Mouse (Mus musculus): ENCODE measurements around the gene Khk. TPM values are rescaled to one million over a fixed set of nuclear protein-coding genes. Genes with fewer than 3 reads are reported as not detected.

Gene Khk
- total RNA-seq, 2 experiments from 2014 or later = 37.5 to 64.9 TPM

DNA sequence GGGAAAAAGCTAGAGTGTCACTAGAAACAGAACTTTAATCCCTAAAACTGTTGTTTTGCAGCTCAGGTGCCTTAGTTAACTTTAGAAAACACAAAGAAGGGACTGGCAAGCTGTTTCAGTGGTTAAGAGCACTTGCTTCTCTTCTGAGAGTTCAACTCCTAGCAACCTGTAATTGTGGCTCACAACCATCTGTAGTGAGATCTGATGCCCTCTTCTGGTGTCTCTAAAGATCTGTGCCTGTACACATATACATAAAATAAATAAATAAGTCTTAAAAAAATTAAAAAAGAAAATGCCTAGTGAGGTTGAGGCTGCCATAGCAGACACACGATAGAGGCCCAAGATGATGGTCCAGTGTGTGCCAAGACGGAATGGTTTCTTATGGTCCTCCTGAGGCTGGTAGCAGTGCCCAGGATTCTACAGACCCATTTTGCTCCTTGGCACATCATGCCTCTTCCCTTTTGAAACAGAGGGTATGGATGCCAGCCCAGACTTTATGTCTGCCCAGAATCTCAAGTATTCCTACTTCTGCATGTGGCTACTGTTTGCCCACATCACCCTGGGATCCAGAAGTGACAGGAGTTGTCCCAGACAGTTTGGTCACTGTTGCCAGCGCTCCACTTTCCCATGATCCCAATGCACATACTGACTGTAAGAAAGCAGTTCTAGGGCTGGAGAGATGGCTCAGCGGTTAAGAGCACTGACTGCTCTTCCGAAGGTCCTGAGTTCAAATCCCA lies 13.7 kb downstream of the Khk start:
- DNase-seq = no peak

DNA sequence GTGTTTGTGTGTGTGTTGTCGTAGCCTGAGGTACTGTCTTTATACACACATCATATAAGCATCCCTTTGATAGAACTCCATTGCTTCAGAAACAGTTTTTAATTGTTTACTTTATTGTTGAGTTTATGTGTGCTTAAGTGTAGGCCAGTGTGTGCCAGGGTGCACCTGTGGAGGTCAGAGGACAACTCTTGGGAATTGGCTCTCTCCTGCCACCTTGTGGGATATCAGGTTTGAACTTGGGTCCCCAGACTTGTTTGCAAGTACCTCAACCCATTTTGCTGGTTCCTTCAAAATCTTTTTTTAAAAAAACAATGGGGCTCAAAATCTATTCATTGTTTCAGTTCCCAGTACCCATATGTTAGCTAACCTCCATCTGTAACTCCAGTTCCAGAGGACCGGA lies 21.8 kb downstream of the Khk start:
- no peak for DNase-seq

DNA sequence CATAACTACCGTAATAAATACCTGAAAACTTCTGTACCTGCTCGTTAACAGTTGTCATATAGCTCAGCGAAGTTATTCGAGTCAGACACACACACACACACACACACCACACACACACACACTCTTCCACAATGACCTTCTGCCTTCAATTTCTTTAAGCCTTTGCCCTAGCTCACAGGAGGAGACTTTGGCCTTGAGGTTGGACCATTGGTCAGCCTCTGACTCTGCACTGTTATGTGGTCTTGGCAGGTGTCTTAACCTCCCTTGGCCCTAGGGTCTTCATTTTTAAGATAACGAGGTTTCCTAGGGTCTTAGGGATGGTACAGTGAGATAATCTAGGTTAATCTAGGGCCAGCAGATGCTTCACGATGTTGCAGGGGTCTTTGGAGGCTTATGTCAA lies 23.1 kb downstream of the Khk start:
- no peak for DNase-seq

DNA sequence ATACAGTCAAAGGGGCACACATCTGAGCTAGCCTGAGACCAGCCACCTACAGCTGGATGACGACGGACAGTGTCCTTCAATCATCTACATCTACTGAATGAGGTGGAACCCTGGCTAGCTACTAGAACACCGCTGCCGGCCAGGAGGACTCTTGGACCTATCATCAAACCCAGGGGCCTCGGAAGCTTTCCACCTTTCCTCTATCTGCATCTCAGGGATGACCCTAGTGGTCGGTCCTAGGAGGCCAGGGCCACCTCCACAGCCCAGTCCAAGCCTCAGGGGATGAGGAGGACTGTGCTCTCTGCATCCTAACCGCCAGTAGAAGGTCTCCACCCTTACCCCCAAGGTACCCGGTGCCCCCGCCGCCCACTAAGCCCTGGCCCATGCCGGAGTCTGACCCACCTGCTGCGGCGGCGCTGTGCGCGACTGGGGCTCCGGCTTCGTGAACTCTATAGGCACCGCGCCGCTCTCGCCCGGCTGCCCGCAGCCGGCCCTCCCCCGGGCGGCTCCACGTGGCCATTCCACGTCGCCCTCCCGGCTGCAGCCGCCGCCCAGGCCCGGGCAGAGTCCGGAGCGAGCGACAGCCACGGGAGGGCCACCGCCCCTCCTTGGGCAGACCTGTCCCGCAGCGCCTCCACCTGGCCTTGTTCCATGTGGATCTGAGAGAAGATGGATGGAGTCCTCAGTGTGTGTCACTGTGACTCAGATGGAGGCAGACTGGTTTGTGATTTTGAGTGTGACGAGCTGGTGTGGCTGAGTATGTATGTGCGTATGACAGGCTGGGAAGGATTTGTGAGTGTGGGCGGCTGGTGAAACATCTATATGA lies 23.9 kb downstream of the Khk start, which contains the start of gene Cgref1:
Cgref1 (minus strand) TSS at position 636 of the 826 bp plus-strand sequence.
- DNase-seq = peak; percentile 83 to 85

DNA sequence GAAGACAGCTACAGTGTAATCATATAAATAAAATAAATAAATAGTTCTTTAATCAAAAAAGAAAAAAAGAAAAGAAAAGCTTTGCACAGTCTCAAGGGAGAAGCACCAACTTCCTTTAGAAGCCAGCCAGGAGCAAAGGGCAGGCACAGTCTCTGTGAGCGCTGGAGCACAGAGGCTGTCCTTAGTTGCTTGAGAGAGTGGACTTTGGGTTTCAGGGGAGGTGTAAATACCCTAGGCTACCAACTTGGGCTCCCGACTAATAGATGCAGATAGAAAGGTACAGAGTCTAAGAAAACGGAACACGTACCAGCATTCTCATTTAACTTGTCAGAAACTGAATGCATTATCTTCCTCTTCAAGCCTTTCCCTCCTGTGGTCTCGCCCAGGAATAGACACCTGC lies 27.4 kb downstream of the Khk start:
- DNase-seq = no peak

DNA sequence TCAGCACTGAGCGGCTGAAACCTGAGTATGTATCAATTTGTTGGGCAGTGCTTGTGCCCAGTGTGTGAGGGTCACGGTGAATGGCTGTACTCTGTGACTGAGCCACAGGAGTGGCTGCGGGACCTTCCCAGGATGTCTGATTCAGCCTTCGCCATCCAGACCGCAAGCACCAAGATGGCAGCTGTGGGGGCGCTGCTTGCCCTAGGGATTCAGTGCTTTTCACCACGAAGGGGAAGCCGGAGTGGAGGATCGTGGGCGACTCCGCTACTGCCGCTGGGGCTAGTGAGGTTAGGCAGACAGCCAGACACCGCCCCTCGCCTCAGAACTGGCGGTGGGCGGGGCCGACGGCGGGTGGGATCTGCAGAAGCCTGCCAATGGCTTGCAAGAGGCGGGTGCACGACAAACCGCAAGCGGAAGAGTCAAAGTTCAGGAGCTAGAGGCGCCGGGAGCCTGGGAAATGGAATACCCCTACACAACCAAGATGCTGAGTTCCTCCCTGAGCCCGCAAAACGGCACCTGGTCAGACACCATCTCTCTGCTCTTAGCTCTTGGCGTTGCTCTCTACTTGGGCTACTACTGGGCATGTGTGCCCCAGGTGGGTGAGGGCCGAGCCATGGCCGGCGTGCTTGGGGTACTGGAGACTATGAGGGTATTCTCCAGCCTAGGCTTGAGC lies 28.6 kb downstream of the Khk start:
- peak; percentile 94 to 97 for DNase-seq

DNA sequence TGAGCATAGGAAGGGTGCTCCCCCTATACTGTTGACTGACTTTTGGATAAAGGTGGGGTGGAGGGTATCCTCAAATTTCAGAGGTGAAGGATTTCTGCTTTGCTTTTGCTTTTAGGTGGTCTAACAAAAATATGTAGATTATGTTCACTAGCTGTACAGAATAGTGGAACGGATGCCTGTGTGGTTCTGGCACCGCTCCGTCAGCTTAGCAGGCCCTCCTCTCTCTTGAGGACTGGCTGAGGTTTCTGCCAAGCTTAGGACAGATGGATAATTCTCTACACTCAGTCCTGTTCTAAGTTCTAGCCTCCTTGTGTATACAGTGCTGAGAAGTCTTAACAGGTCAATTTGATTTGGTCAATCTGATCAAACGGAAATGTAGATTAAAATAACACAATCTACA lies 29.2 kb downstream of the Khk start:
- DNase-seq = peak in 1 of 2 experiments; percentile 46

DNA sequence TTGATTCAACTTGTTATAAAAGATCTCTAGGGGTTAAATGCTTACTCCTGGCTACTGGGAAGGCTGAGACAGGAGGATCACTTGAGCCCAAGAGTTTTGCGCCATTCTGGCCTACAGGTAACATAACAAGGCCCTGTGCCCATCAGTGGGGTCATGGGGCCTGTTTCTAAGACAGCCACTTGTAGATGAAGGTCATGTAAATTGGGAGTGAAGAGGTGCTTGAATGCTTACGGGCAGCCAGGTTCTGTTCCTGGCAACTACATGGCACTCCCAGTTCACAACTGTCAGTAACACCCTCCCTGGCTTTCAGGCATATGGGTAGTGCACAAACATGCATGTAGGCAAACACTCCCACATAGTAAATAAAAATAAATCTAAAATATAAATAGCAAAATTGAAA lies 29.7 kb downstream of the Khk start:
- no peak for DNase-seq

DNA sequence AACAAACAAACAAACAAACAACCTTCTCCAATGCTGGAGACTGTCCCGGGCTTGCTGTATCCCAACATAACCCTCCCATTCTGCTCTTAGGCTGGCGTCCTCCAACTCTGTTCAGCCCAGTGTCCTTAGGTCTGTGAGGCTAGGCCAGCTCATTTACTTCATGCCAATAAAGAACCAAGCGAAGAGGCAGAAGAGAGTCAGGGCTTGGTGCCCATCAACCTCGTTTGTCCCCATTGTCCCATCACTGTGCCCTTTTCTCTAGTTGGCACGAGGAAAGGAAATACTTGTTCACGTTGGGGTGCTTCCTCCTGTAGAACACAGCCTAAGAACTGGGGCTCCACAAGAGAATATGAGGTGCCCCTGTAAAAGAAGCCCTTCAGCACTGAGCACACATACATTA lies 30.5 kb downstream of the Khk start:
- DNase-seq = no peak

DNA sequence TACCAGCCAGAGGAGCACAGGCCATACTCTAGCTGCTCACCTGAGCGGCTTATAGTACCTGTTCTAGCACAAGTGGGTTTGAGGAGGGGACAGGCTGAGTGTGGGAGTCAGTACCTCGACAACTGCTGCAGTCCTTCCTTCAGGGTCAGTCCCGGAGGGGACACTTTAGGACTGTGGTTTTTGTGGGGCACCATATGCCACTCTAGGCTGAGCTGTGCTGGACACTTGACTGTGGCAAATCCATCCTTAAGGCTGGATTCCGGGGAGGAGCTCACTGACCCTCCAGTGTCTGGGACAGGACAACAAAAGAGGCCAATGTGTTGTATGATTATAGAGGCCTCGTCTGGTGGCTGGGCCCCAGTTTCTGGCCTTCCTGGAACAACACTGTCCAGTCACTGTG lies 31.3 kb downstream of the Khk start:
- DNase-seq = no peak

DNA sequence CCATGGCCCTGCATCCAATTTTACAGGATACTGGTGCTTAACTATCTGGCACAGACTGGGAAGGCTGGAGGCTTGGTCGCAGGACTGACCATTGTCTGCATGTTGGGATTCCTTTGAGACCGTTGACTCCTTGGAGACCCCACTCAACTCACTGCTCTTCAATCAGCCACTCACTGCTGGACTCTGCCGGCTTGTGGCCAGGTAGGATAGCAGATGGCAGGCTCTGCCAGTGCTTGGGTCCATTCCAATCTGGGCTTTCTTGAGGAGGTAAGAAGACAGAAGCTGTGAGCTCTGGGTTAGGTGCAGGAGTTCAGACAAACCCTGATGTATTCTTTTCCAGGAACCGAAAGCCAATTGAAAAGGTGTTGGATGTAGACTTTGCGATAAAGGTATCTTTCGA lies 32.8 kb downstream of the Khk start:
- DNase-seq = no peak

DNA sequence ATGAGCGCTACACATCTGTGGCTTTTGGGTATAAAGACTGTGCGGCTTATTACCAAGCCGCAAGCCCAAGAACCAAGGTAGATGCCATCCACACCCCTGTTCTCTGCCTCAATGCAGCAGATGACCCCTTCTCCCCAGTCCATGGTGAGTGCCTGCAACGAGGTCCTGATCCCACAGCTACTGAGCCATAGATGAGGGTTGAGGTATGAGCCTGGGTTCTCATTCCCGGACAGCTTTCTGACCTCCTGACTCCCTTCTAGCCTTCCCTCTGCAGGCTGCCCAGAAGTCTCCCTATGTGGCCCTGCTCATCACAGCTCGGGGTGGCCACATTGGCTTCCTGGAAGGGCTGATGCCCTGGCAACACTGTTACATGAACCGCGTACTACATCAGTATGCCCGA lies 33.3 kb downstream of the Khk start:
- no peak for DNase-seq

DNA sequence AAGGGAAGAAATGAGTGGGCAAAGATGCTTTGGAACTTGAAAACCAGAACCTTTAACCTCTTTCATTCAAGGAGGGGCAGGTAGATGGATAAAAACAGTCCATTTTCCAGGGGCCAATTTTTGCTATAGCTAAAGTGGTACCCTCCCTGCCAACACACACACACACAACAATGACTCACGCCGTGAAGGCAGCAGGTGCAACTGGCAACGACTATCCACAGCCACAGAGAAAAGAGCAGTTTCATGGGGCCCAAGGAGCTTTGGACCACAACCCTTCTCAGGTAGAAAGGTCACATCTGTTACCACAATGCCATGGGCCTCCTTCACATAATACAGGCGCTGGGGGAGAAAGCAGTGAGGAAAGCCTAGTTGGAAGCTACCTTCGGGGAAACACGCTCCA lies 34.5 kb downstream of the Khk start:
- no peak for DNase-seq

DNA sequence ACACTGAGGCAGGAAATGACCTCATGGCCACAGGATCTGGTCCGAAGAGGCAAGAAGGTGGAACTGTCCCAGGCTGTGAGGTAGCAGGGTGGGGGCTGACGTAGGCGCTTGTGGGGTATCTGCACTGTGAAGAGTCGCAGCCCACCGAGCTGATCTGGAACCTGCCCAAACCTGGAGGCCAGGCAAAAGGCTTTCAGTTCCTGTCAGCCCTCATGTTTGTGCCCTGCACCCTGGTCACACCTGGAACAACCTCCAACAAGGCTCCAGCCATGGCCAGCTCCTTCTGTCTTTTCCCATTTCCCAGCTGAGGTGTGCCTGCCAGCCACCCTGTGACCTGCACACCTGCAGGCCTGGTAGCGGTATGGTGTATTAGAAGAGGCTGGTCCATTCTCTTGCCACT lies 36.7 kb downstream of the Khk start:
- DNase-seq = no peak

DNA sequence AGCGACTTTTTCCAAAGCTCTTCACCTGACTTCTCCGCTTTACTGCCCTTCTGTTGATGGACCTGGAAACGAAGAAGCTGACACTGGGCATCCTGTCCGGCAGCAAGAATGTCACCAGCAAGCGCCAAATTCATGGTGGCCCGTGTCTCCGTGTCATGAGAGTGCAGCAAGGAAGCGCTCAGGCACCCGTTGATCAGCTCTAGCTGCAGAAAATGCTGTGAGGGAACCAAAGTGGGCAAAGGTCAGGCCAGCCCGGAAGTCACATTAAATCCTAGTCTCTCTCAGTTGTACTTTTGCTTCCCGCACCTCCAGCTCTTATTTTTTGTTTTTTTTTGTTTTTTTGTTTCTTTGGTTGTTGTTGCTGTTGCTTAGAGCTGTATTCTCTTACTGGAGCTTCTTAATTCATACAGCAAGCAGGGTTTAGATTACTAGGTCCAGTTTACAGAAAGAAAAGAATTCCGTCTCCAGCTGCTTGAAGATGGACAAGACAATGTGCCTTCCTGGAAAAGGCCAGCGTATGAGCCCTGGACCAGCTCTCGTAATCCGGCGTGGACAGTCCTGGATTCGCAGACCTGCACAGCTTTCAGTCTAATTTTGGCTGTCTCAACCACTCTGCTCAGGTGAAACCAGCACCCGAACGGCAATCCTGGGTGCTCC lies 38.1 kb downstream of the Khk start:
- DNase-seq = peak in 1 of 2 experiments; percentile 33

DNA sequence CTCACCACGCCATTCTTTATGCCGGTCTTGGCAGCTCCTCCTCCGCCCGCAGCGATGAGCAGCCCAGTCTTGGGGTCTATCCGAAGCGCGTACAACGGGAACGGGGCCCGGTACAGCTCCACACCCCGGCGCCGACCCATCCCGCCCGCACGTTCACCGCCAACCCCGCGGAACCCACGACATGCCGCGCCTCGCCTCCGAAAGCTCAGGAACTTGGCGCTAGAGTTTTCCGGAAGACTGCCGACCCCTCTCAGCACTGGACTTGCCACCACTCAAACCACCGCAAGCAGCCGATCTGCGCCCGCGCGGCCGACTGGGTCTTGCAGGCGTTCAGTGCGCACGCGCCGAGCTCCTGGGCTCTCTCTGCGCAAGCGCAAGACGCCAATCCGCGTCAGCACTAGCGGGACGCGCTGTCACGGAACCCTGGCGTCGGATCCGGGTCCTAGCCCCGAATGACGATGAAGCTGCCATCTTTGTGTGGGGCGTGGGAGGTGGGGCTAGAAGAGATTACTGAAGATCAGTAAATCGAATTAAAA lies 38.8 kb downstream of the Khk start, which contains the start of gene Preb:
Preb (minus strand) TSS at position 396 of the 536 bp plus-strand sequence.
- DNase-seq = peak; percentile 99

DNA sequence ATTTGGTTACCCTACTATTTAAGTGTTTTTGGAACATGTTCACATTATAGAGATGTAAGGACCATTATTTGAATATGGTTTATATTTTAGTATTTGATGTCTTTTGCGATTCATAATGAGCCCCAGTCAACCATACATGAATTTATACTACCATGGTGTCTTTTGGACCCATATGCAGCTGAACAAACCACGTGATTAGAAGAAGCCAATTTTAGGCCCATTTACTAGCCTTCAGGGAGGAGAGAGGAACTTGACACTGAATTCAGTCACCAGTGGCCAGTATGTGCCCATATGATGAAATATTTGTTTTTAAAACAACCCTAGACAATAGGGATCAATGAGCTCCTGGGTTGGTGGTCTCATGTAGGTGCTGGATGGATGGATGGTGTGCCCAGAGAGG lies 39.6 kb downstream of the Khk start:
- no peak for DNase-seq

DNA sequence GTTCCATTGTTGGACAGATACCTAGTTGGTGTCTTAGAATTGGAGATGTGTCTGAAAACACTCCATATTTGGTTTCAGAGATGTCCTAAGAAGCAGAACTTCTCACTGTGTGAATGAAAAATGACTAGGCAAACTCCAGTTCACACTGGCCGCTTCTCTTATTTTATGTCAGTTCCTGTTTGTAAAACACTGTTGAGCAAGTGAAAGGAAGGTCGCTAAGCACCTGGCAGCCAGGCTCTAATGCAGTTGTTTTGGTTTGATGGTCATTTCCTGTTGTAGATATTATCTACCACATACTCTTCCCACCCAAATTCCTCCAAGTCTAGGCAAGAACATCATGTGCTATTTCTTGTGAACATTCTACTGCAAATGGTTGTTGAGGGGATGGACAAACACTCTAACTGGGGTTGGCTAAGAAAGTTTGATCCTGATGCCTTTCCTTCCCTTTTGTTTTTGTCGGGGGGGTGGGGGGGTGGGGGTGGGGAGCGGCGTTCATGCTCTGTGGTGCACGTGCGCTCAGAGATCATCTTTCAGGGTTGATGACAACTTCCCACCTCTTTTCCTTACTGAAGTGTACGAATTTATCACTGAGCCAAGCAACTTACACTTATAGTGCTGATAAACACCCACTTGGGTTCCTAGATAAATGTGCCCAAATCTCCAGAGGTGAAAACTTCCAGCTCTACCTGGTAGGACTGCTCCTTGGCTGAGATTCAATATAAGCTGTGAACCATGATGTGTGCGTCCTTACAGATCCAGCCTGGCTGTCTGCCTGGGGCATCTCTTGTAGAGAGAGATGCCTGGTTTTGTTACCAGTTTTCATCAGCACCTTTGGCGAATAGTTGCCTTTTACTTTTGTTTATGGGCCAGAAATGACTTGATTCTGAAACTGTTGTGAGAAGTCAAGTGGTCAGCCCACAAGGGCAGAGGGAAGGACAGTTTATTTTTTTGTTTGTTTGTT lies 40.6 kb downstream of the Khk start:
- DNase-seq = no peak

DNA sequence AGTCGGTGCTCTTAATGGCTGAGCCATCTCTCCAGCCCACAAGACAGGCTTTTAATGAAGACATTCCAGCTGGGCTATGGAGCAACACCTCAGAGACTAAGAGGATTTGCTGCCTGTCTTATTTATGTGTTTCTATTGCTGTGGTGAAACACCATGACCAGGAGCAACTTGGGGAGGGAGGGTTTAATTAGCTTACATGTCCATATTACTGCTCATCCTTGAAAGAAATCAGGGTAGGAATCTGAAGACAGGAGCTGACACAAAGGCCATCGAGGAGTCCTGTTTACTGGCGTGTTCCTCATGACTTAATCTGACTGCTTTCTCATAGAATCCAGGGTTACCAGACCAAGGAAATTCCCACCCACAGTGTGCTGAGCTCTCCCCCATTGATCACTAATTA lies 42.7 kb downstream of the Khk start:
- DNase-seq = no peak

DNA sequence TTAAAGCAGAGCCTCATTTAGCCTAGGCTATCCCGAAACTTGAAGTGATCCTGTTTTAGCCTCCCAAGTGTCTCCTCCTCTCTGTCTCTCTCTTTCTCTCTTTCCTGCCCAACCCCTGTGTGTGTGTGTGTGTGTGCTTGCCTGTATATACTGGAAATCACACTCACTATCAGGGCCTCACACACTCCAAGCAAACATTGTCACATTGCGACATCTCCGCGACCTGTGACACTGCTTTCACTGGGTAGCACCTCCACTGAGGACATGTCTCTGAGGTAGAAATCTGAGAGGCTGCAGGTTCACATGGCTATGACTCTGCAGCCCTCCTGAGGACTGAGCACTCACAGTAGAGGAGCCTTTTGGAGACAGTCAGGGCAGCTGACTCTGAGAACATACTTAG lies 45.0 kb downstream of the Khk start:
- no peak for DNase-seq

DNA sequence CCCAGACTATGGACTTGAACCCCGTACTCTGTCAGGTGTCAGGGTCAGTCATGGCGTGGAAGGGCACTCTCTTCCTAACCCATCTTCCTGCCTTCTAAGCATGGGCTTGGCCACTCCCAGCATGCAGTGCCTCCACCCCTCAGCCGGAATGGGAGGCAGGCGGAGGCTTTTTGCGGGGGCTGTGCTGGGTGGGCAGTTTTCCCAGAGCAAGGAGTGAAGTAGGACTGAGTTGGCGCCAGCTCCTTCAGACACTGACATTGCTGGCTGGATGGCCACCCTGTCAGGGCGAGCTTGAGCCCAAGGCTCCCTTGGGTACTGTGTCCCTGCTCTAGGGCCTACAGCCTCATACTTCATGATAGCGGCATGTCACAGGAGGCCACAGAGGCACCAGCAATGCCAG lies 47.2 kb downstream of the Khk start, which contains the start of gene Tcf23:
Tcf23 (plus strand) TSS at position 247 of the 400 bp plus-strand sequence.
- peak in 1 of 2 experiments; percentile 31 for DNase-seq
